Mouse (Mus musculus): ENCODE data around the gene Cpne1.

The Cpne1 gene

GRCm38 (mm10) chr2:156080391-156080790 is 31.4 kb downstream of the Cpne1 start:
- no peak for DNase-seq (ENCODE audit: extremely low spot score, low read depth, low spot score)

- DNase-seq (ENCODE audit: extremely low spot score, low read depth, low spot score) = no peak
Observed at GRCm38 (mm10) chr2:156079674-156080073, 32.1 kb downstream of the Cpne1 start.

GRCm38 (mm10) chr2:156079183-156079560 is 32.6 kb downstream of the Cpne1 start:
- no peak for DNase-seq (ENCODE audit: extremely low spot score, low read depth, low spot score)

GRCm38 (mm10) chr2:156078421-156079182 is 33.2 kb downstream of the Cpne1 start:
- no peak for DNase-seq (ENCODE audit: extremely low spot score, low read depth, low spot score)

GRCm38 (mm10) chr2:156077461-156077860 is 34.3 kb downstream of the Cpne1 start:
- no peak for DNase-seq (ENCODE audit: extremely low spot score, low read depth, low spot score)

- DNase-seq (ENCODE audit: extremely low spot score, low read depth, low spot score) = no peak
Observed at GRCm38 (mm10) chr2:156073725-156074124, 38.0 kb downstream of the Cpne1 start.

- no peak for DNase-seq (ENCODE audit: extremely low spot score, low read depth, low spot score)
Observed at GRCm38 (mm10) chr2:156071236-156071635, 40.5 kb downstream of the Cpne1 start.

- DNase-seq (ENCODE audit: extremely low spot score, low read depth, low spot score) = no peak
Observed at GRCm38 (mm10) chr2:156067916-156068315, 43.8 kb downstream of the Cpne1 start.

- no peak for DNase-seq (ENCODE audit: extremely low spot score, low read depth, low spot score)
Observed at GRCm38 (mm10) chr2:156066126-156066525, 45.6 kb downstream of the Cpne1 start.

GRCm38 (mm10) chr2:156065099-156066041 is 46.4 kb downstream of the Cpne1 start, which contains the start of gene Spag4:
Spag4 (plus strand) TSS chr2:156065175.
- DNase-seq (ENCODE audit: extremely low spot score, low read depth, low spot score) = no peak

- no peak for DNase-seq (ENCODE audit: extremely low spot score, low read depth, low spot score)
Observed at GRCm38 (mm10) chr2:156052816-156053215, 58.9 kb downstream of the Cpne1 start, which contains the start of gene Fer1l4. Fer1l4 (minus strand) TSS chr2:156052947.

GRCm38 (mm10) chr2:156047929-156048328 is 63.8 kb downstream of the Cpne1 start:
- DNase-seq (ENCODE audit: extremely low spot score, low read depth, low spot score) = no peak

GRCm38 (mm10) chr2:156042903-156043302 is 68.9 kb downstream of the Cpne1 start:
- DNase-seq (ENCODE audit: extremely low spot score, low read depth, low spot score) = no peak

- no peak for DNase-seq (ENCODE audit: extremely low spot score, low read depth, low spot score)
Observed at GRCm38 (mm10) chr2:156039390-156039789, 72.4 kb downstream of the Cpne1 start.

GRCm38 (mm10) chr2:156025482-156025881 is 86.3 kb downstream of the Cpne1 start:
- no peak for DNase-seq (ENCODE audit: extremely low spot score, low read depth, low spot score)
